Mouse (Mus musculus) bone marrow, adult 2 months (tissue): ENCODE results near the gene Tnfsfm13. TPM values are rescaled to one million over a fixed set of nuclear protein-coding genes. Genes with fewer than 3 reads are reported as not detected.

ENCODE experiments used
- H3K27ac ChIP-seq: fragments of 200-500 bp; 2 replicates; pipeline ENCODE4 v1.5.1; 2012; ENCODE audit warnings: low read depth, mild to moderate bottlenecking, control low read depth, inconsistent platforms, low read length; ENCODE audit not compliant: control insufficient read depth, poor library complexity, insufficient read depth
- H3K4me1 ChIP-seq: fragments of 200-500 bp; 2 replicates; pipeline ENCODE4 v1.6.1; 2011; ENCODE audit warnings: low read length; ENCODE audit not compliant: control insufficient read depth, insufficient read depth
- H3K4me3 ChIP-seq: fragments of 200-500 bp; replicated peaks from 2 replicates; pipeline ENCODE3; 2011; ENCODE audit warnings: mild to moderate bottlenecking, low read depth, low read length, control low read depth; ENCODE audit not compliant: control insufficient read depth
- CTCF ChIP-seq: fragments of 200-500 bp; IDR thresholded peaks from 2 replicates; pipeline ENCODE4 v1.5.1; 2011; ENCODE audit warnings: low read length, control low read depth; ENCODE audit not compliant: control insufficient read depth, insufficient read depth
- POLR2A ChIP-seq: fragments of 200-500 bp; IDR thresholded peaks from 2 replicates; pipeline ENCODE4 v1.6.1; 2011; ENCODE audit warnings: low read depth, mild to moderate bottlenecking, control low read depth, low read length, borderline replicate concordance; ENCODE audit not compliant: control insufficient read depth
- WGBS: fragments of 180-500 bp; shearing (Covaris S2); methylation state at CpG from one replicate; pipeline ENCODE4 v1.1.7; 2018; 5-methylcytosine and 5-hydroxymethylcytosine counted together
- polyA plus RNA-seq: library from polyadenylated mRNA; stranded (reverse); fragments of >200 nt; gene quantifications from 2 replicates; pipeline ENCODE4 v1.2.4, GENCODE M21; 2011; ENCODE audit warnings: low replicate concordance; ENCODE audit not compliant: missing spikeins, insufficient read depth, insufficient read length

Tnfsfm13 gene
- polyA plus RNA-seq, 1 experiment, result 17.0 TPM

- Histone ChIP-seq H3K27ac (peak within 1 kb of the TSS; percentile 86), H3K4me1 (peaks cover 3% of the 10 kb centered on the region), H3K4me3 (peak within 1 kb of the TSS; percentile 38)
- TF ChIP-seq POLR2A (no peak; the same call in 1 of the 2 replicates), CTCF (no peak)
- WGBS, result 17% methylated on average over 10 of the region's 10 CpGs
Observed at GRCm38 (mm10) chr11:69685526-69686148, 10.3 kb downstream of the Tnfsfm13 start, which contains the start of gene Tnfsf13. Tnfsf13 (minus strand) TSS chr11:69685784.

DNA sequence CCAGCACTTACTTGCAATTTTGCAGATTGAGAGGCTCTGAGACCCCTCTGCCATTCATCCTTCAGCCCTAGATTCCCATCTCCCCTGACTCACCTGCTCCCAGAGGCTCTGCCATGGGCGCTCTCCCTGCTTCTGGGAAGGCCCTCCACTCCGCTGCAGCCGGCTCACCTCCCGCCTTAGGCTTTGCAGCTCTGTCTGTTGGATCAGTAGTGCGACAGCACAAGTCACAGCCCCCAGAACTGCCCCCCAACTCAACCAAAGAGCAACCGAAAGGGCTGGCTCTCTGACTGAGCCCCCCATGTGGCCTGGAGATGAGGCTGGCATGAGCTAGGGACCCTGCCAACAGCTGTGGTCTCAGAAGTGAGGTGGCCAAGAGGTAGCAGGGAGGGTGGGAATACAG is 11.0 kb downstream of the Tnfsfm13 start:
- WGBS, result 56% methylated on average over 6 of the region's 6 CpGs
- Histone ChIP-seq H3K27ac (peak overlapping the region; percentile 86), H3K4me3 (peak overlapping the region; percentile 19), H3K4me1 (peaks cover 3% of the 10 kb centered on the region)
- TF ChIP-seq POLR2A (no peak), CTCF (no peak)

- peaks cover 3% of the 10 kb centered on the region for H3K4me1 ChIP-seq
- WGBS, result 62% methylated on average over 12 of the region's 12 CpGs
- H3K27ac ChIP-seq, result peak overlapping the region; percentile 9
- H3K4me3 ChIP-seq, result peak overlapping the region; percentile 39
- no peak for TF ChIP-seq POLR2A
Observed at GRCm38 (mm10) chr11:69684128-69684745, 11.7 kb downstream of the Tnfsfm13 start.

DNA sequence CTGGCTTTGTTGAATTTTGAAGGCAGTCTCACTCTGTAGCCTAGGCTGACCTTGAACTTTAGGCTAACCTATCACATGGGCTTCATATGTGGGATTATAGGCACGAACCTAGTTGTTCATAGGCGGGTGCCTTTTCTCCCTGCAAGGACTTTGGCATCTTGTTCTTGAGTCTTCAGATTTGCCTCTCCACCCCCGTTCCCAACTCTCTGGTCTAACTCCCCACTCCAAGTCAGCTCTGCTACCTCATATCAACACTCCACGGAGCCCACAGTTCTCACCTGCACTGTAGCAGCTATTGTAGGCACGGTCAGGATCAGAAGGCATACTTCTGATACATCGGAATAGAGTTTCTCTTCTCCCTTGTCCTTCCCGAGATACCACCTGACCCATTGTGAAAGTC is 12.3 kb downstream of the Tnfsfm13 start:
- Histone ChIP-seq H3K4me3 (no peak overlapping the region), H3K4me1 (peaks cover 3% of the 10 kb centered on the region), H3K27ac (no peak overlapping the region)
- no peak for TF ChIP-seq POLR2A
- TF ChIP-seq CTCF, result no peak
- 78% methylated on average over 7 of the region's 7 CpGs for WGBS

DNA sequence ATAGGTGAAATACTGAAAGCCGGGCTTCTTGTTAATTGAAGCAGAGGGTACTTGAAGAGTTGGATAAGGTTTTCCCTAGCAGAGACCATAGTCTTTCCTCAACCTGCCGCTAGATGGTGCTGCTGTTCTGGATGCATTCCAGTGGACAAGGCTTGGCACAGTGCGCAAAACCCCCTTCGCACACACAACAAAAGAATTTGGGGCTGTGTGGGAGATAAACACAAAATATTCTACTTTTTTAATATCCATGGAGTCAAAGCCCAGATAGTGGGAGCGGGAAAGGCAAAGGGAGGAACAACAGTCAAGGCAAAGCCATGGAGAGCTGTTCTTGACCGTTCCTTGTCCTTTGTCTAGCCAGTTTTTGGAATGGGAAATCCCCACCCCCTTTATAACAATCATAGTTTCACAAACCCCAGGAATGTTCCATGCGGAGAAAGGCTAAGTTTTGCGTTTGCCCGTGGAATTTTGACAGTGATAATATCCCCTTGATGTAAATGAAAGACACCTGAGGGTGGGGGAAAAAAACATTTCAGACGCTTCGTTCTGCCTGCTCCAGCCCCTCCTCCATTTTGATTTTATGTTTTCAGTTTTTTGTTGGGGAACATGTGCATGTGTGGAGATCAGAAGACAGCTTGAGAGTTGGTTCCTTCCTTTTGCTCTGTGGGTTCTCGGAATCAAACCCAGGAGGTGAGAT is 12.9 kb downstream of the Tnfsfm13 start:
- no peak overlapping the region for H3K4me3 ChIP-seq
- no peak overlapping the region for H3K27ac ChIP-seq
- H3K4me1 ChIP-seq, result peaks cover 3% of the 10 kb centered on the region
- TF ChIP-seq POLR2A (no peak), CTCF (peak; percentile 94)
- 32% methylated on average over 12 of the region's 12 CpGs for WGBS

DNA sequence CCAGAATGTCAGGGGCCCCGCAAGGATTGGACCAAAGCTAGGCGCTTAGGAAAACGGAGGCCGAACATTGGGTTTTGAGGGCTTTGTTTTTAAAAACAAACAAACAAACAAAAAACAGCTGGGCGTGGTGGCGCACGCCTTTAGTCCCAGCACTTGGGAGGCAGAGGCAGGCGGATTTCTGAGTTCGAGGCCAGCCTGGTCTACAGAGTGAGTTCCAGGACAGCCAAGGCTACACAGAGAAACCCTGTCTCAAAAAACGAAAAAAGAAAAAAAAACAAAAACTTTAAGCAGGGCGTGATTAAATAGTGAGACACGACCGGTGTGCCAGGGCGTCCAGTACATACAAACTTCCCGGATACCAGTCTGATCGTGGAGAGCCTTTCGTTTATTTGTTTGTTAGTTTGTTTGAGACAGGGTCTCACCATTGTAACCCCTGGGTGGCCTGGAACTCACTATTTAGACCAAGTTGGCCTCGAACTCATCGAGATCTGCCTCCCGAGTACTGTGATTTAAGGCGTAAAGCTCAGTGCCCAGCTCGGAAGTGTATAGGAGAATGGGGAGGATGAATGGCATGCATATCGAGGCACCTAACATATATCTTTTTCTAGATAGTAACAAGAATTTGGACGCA is 13.6 kb downstream of the Tnfsfm13 start:
- WGBS, result 20% methylated on average over 24 of the region's 24 CpGs
- no peak for TF ChIP-seq CTCF
- Histone ChIP-seq H3K4me3 (peak overlapping the region; percentile 76), H3K4me1 (peaks cover 3% of the 10 kb centered on the region), H3K27ac (peak overlapping the region; percentile 90)

GRCm38 (mm10) chr11:69681314-69682208 is 14.3 kb downstream of the Tnfsfm13 start, which contains the start of gene Senp3:
Senp3 (minus strand) TSS chr11:69682084.
- TF ChIP-seq CTCF (no peak), POLR2A (peak; percentile 85)
- H3K4me1 ChIP-seq, result peaks cover 3% of the 10 kb centered on the region

More at GRCm38 (mm10) chr11:69681314-69682208, 14.3 kb downstream of the Tnfsfm13 start, which contains the start of gene Senp3:
- Histone ChIP-seq H3K27ac (peak within 1 kb of the TSS; percentile 90), H3K4me3 (peak within 1 kb of the TSS; percentile 76)
- under 1% methylated on average over 78 of the region's 80 CpGs for WGBS
